Mouse (Mus musculus) c-Kit-positive CD71-negative TER-119-negative erythroid progenitor cells, embryonic 14.5 days (primary cell): ENCODE results near the gene Cd300a.

Experiments used
- DNase-seq: peaks from one replicate; pipeline ENCODE4 v3.0.0-alpha.2; 2013; ENCODE audit warnings: low read depth

Cd300a gene

GRCm38 (mm10) chr11:114889991-114890518, at the start of gene Cd300a:
TSS of gene Cd300a (plus strand) at chr11:114890041.
- DNase-seq: no peak

DNA sequence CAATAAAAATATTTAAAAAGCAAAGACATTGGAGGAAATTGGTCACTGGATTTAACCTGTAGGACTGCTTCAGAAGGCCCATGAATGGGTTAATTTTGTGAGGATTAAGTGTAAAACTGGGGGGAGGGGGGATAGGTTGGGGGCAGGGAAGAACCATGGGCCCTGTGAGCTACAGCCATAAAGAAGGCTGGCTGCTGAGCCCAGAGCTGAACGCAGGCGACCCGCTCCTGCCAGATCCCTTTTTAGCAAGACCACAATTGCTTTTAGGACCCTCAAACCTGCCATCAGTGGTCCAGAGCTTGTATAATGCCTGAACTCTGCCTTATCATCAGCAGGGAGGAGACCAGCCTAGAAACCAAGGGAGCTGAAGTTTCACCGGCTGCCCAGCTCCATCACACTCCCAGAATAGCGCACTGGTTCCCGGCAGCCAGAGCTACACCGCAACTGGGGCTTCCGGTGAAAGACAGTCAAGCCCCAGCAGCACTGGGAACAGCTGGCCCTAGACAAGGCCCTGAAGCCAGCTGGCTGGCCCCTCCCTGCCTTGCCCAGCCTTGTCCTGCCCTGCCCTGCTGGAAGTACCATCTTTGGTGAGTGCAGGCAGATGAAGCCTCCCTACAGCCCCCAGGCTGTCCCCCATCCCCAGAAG, 45.9 kb upstream of the Cd300a start:
- DNase-seq: no peak

GRCm38 (mm10) chr11:114844464-114845220, 45.2 kb upstream of the Cd300a start:
- no peak for DNase-seq

GRCm38 (mm10) chr11:114846336-114846735, 43.5 kb upstream of the Cd300a start:
- DNase-seq: no peak

DNA sequence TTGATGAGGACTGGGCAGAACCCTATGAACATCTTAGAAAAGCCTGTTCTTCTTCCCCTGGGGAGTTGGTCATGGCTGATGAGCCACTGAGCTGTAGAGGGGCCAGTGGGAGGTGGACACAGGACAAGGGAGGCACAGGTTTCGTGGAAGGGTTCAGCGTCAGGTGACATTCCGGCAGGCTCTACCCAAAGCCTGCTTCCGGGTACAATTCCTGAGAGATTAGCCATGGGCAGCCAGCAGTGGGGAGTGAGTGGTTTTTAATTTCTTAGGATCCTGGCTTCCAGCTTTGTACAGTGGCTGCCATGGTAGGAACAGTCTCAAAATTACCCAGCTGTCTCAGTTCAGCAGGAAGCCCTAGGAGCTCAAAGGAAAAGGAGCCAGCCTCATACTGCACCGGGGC, 42.8 kb upstream of the Cd300a start:
- no peak for DNase-seq

DNA sequence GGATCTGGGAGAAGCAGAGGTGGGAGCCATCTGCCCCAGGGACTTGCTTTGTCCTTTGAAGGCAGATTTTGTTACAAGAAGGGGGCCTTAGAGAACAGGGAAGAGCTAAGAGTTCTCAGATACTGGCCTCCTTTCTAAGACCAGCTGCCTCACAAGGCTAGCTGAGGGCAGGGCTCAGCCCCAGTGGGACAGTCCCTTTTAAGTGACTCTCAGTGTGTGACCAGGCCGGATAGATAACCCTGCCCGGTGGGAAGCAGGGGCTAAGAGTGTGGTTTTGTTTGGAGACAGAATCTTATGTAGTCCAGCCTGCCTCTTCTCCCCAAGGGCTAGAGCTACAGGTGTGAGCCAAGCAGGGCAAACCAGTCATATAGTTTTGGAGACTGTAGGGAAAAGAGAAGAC, 40.3 kb upstream of the Cd300a start:
- no peak for DNase-seq

DNA sequence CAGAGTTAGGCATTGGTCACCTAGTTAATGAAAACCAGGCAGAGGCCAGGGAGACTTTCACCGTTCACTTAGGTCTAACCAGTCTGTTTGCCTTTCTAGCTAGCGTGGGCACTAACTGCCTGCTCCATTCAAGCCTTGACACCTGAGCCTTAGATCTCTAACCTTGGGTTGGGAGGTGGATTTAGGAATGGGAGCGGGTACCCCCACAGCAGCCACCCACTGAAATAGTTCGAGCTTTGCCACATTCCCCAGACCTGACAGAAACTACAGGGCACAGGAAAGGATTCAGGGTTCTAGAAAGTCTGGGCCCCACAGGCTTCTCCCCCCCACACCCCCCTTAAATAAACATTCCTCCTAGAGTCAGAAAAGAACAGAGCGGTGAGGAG, 39.8 kb upstream of the Cd300a start:
- DNase-seq: no peak

GRCm38 (mm10) chr11:114850452-114851268, 39.2 kb upstream of the Cd300a start, which contains the start of gene Gprc5c:
TSS of gene Gprc5c (plus strand) at chr11:114851152.
- DNase-seq: no peak

DNA sequence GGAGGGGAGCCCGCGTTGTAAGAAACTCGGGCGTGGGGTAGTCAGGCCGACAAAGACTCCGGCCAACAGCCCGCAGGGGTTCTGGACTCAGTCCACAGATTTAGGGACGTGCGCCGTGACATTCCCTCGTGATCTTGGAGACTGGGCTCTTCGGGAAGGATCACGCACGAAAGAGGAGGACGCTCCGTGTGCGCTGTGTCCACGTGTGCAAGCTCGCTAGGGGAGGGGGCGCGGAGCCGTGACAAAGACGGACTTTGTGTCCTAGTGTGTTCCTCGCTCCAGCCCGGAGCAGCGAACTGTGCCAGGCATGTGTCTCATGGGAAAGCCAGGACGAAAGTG, 38.6 kb upstream of the Cd300a start:
- DNase-seq: no peak

DNA sequence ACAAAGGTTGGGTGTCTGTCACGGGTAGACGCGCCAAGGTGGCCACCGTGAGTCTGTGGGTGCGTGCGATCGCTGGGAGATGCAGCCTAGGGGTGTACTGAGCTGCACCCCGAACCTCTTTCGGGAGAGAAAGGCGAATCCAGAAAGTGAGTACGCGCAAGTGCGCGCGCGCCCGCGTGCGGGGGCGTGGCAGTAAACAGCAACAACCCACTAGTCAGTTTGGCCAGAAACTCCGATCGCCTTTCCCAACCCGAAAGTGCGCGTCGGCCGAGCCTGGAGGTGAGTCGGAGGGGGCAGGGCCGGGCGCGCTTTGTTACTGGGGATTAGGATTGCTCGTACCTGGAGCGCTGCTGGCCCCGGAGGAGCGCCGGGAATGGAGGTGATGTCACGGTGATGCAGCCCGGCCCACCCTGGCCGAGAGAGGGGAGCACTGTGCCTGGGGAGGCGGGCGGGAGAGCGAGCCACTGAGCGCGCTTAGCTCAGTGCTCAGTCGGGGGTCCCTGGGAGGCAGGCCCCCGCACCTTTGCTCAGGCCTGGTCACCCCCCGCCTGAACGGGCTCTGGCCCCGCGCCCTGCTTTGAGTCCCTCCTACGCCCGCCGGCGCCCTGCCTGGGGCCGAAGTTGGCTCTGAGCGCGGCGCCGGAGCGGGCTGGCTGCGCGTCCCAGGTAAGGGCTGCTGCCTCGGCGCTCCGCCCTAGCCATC, 38.1 kb upstream of the Cd300a start:
- DNase-seq: no peak

DNA sequence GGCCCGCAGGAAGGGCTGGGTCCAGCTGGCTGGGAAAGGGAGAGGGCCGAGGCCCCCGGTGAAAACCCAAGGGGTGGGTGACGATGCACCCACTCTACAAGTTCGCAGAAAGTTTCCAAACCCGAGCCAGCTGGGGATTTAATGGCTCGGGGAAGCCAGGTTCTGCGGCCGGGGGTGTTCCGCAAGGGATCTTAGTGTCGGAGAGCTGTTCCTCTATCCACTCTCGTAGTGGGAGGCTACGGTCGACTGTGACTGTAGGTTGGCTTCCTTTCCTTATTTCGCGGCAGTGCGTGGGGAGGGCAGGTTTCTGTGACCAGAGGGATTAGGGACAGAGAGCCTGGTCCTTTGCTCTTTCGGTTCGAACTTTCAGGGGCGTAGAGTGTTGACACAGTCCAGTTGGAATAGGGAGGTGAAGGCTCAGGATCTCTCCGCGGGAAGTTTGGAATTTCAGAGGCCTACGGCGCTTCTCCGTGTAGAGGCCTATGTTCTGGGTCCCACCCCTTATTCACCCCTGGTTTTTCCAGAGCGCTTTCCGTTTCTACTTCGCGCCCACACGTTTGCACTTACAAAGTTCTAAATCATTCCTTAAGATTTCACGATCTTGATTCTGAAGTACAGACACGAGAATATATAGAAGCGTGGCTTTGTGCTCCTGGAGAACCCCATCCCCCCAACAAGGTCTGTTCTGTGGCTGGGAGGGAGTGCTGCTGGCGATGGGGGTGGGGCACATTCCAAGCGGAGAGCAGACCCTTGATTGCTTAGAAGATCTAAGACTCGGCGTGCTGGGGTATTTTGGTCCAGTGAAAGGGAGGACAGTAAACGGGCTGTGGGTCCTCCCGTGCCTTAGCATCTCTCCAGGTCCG, 37.3 kb upstream of the Cd300a start:
- no peak for DNase-seq

DNA sequence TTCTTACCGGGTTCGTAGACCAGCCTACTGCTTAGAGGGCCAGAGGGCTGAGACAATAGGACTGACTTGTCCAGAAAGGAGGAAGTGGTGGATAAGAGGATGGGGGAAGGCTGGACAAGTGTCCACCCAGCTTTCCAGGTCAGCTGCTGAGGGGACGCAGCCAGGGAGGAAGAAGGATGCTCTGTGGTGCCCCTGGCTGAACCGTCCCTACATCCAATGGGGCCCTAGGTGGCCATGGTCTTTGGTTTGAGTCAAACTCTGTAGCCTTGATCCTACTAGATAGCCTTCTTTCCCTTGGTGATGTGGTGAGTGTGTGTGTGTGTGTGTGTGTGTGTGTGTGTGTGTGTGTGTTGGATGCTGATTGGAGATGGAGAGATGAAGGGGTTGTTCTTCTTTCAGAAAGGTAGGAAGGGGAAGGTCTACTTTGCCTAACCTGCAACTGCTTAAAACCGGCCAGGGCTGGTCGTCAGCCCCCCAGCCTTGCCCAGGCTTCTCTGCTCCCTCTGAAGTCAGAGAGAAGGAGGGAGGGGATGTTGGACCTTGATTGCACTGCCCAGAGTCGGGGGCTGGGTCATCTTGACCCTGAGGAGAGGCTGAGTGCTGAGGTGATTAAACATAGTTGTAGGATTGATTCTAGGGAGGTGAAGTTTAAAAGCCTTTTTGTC, 36.5 kb upstream of the Cd300a start:
- DNase-seq: no peak

DNA sequence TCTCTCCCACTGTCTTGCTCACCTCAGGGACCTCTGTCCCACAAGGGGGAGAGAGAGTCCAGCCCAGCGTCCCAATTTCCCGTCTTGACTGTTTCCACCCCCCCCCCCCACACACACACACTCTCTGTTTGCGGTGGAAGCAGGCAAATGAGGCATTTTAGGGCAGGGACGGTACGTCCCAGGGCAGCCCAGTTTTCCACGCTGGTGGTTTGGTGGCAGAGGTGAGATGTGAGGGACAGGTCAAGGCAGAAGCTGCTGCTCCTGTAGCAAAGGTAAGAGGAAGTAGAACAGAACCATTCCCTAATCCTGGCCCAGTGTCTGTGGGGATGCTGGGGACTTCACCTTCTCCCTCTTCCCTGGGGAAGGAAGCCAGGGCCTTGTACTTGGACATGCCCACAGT, 35.3 kb upstream of the Cd300a start:
- DNase-seq: no peak

GRCm38 (mm10) chr11:114856125-114856524, 33.7 kb upstream of the Cd300a start:
- DNase-seq: no peak

GRCm38 (mm10) chr11:114858641-114859040, 31.2 kb upstream of the Cd300a start:
- no peak for DNase-seq

GRCm38 (mm10) chr11:114861057-114861456, 28.8 kb upstream of the Cd300a start:
- DNase-seq: no peak

GRCm38 (mm10) chr11:114862687-114863086, 27.2 kb upstream of the Cd300a start:
- no peak for DNase-seq

GRCm38 (mm10) chr11:114863918-114864420, 25.9 kb upstream of the Cd300a start:
- DNase-seq: no peak

DNA sequence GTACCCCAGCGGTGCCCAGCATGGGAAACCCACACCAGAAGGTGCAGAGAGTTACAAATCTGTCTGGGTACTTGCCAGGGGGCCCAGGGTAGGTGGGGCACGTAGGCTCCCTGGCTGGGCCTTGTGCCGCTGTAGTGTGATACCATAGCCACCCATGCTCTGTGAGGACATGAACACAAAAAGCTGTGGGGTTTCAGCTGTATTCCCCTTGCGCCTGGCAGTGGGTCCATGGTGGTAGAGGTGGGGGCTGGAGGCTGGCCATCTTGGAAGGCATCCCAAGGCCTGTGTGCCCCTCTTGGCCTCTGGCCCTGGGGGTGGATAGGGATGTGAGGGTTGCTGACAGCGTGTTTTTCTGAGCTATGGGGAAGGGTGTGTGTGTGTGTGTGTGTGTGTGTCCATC, 23.8 kb upstream of the Cd300a start:
- no peak for DNase-seq
